Mouse (Mus musculus) neural tube, embryonic 13.5 days (tissue): Measurements from ENCODE around the gene Zfand3. TPM values are rescaled to one million over a fixed set of nuclear protein-coding genes. Genes with fewer than 3 reads are reported as not detected.
A peak's percentile ranks its signal among the peaks of the same experiment; 100 is the strongest.

Source experiments
- ATAC-seq: fragments of 200-750 bp; cut with Nextera tagmentation; 2 replicates; pipeline ENCODE4 v1.8.0; 2017; ENCODE audit warnings: low read depth, mild to moderate bottlenecking, moderate TSS enrichment, moderate library complexity
- H3K27ac ChIP-seq: fragments of 300-500 bp; sonication (generic); replicated peaks from 2 replicates; pipeline ENCODE4 v1.5.1; 2015; ENCODE audit warnings: moderate library complexity, mild to moderate bottlenecking, inconsistent platforms
- H3K27me3 ChIP-seq: fragments of 300-500 bp; sonication (generic); 2 replicates; pipeline ENCODE4 v1.6.1; 2015; ENCODE audit warnings: mild to moderate bottlenecking, inconsistent platforms
- H3K36me3 ChIP-seq: fragments of 300-500 bp; sonication (generic); 2 replicates; pipeline ENCODE4 v1.6.1; 2015; ENCODE audit warnings: mild to moderate bottlenecking, inconsistent platforms
- H3K4me1 ChIP-seq: fragments of 300-500 bp; sonication (generic); replicated peaks from 2 replicates; pipeline ENCODE4 v1.6.1; 2015; ENCODE audit warnings: inconsistent platforms
- H3K4me2 ChIP-seq: fragments of 300-500 bp; sonication (generic); 2 replicates; pipeline ENCODE4 v1.6.1; 2015; ENCODE audit warnings: inconsistent platforms, mild to moderate bottlenecking, moderate library complexity
- H3K4me3 ChIP-seq: fragments of 300-500 bp; sonication (generic); 2 replicates; pipeline ENCODE4 v1.5.1; 2015; ENCODE audit warnings: mild to moderate bottlenecking, inconsistent platforms
- H3K9ac ChIP-seq: fragments of 300-500 bp; sonication (generic); 2 replicates; pipeline ENCODE4 v1.6.1; 2015; ENCODE audit warnings: moderate library complexity, mild to moderate bottlenecking, inconsistent platforms
- H3K9me3 ChIP-seq: fragments of 300-500 bp; sonication (generic); 2 replicates; pipeline ENCODE4 v1.6.1; 2016; ENCODE audit warnings: inconsistent platforms
- WGBS: fragments of 180-500 bp; shearing (Covaris S2); methylation state at CpG from one replicate; pipeline ENCODE4 v1.1.7; 2015; 5-methylcytosine and 5-hydroxymethylcytosine counted together
- polyA plus RNA-seq: library from polyadenylated mRNA; unstranded; fragments of >200 nt; fragmentation: Nextera tagmentation; extraction: Ambion mirVana; gene quantifications from 2 replicates; pipeline ENCODE4 v1.2.1, GENCODE M21; 2015

Zfand3 gene
- polyA plus RNA-seq, 1 experiment from 2014 or later, result 79.3 TPM

DNA sequence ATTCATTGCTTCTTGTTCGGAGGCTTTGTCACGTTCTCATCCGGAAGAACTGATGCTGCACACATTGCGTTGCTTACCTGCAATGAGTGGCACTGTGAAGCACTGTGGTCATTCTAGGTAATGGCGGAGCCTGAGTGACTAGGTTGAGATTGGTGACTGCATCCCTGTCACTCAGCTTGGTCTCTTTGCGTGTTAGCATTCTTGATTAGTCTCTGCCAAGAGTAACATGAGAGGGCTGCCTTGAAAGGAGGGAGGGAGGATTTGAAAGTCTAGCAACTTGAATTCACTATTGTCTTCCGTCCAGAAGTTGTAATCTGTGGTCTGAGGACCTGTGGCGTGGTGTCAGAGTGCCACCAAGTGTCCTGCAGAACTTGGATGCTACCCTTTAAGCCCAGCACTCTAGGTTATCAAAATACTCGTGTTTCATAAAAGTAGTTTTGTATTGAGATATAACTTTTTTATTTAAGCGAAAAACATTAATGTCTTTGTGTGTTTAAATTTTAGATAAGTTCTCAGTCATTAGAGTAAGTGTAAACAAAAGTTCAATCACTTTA lies 141.1 kb downstream of the Zfand3 start:
- Histone ChIP-seq H3K27me3 (no peaks in the 10 kb centered on the region), H3K9ac (no peak overlapping the region), H3K27ac (no peak overlapping the region), H3K36me3 (peaks cover 3% of the 10 kb centered on the region; the same call in 1 of the 2 replicates), H3K4me2 (no peak overlapping the region), H3K4me1 (peaks cover 61% of the 10 kb centered on the region), H3K4me3 (no peak overlapping the region), H3K9me3 (no peaks in the 10 kb centered on the region)
- ATAC-seq, result no peak
- 79% methylated on average over 10 of the region's 10 CpGs for WGBS

DNA sequence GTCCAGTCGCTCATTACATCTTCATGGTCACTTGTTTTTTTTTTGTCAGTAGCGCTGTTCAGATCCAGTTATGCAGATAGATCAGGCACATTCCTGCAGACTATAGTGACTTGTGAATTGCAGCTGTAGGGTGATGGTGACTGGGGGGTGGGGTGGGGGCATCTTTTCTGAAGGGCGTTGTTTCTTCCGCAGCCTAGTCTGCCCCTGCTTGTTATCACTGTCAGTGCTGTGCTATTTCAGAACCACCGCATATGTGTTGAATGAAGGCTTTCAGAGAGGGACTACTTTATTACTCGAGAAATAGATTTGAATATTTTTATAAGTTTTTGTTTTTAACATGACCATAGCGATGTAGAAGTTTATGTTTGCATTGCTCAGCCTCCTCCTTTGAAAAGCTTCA lies 142.0 kb downstream of the Zfand3 start:
- no peaks in the 10 kb centered on the region for H3K9me3 ChIP-seq
- no peak overlapping the region for H3K4me2 ChIP-seq
- H3K27me3 ChIP-seq, result no peaks in the 10 kb centered on the region
- H3K4me3 ChIP-seq, result no peak overlapping the region
- H3K36me3 ChIP-seq, result peaks cover 3% of the 10 kb centered on the region; the same call in 1 of the 2 replicates
- WGBS, result 86% methylated on average over 7 of the region's 7 CpGs
- no peak for ATAC-seq
- H3K9ac ChIP-seq, result no peak overlapping the region
- no peak overlapping the region for H3K27ac ChIP-seq
- peaks cover 65% of the 10 kb centered on the region for H3K4me1 ChIP-seq

DNA sequence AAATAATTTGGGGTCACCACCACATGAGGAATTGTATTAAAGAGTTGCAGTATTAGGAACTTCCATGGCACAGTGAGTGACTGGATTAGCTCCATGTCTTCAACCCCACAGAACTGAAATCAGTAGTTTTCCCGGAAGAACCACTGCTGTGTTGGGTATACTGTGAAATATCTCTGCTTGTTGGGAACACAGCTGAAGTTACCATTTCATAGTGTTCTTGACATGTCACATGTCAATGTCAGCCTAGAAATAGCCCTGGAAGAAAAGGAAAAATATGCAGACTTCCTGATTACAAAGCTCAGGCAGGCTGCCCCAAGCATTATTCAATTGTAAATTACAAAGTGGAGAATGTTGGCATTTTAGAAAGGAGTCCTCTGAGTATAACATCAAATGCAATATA lies 143.4 kb downstream of the Zfand3 start:
- H3K4me1 ChIP-seq, result peaks cover 65% of the 10 kb centered on the region
- peaks cover 3% of the 10 kb centered on the region; the same call in 1 of the 2 replicates for H3K36me3 ChIP-seq
- H3K9me3 ChIP-seq, result no peaks in the 10 kb centered on the region
- H3K9ac ChIP-seq, result no peak overlapping the region
- no peak overlapping the region for H3K27ac ChIP-seq
- no peak overlapping the region for H3K4me3 ChIP-seq
- no peak for ATAC-seq
- H3K4me2 ChIP-seq, result no peak overlapping the region
- H3K27me3 ChIP-seq, result no peaks in the 10 kb centered on the region
- 75% methylated on average over 1 of the region's 1 CpGs for WGBS

GRCm38 (mm10) chr17:30148320-30148719 lies 143.8 kb downstream of the Zfand3 start:
- Histone ChIP-seq H3K9me3 (no peaks in the 10 kb centered on the region), H3K4me1 (peaks cover 65% of the 10 kb centered on the region), H3K27me3 (no peaks in the 10 kb centered on the region), H3K27ac (no peak overlapping the region; the same call in 1 of the 2 replicates), H3K4me3 (no peak overlapping the region), H3K36me3 (peaks cover 3% of the 10 kb centered on the region; the same call in 1 of the 2 replicates), H3K4me2 (no peak overlapping the region), H3K9ac (no peak overlapping the region)
- WGBS, result 70% methylated on average over 6 of the region's 6 CpGs
- no peak for ATAC-seq

DNA sequence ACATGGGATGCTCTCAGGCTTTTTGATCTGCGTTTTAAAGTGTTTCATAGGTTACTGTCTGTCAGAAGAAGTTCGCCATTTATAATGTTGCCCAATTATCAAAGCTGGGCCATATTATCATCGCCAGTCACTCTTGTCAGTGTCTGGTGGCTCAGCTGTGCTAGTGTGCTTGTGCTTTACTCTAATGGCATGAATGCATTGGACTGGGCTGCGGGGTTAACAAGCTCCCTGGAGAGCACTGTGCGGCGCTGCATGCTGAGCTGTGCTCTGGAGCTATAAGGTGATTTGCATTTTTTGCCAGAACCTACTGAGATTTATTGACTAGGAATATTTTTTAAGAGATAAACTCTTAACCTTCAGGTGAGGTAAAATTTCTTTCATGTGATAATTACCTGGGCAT lies 145.4 kb downstream of the Zfand3 start:
- Histone ChIP-seq H3K4me2 (no peak overlapping the region), H3K9ac (no peak overlapping the region), H3K27ac (0 out of 2 replicates have a peak overlapping the region, but pooled peaks have one; percentile 54), H3K4me1 (peaks cover 68% of the 10 kb centered on the region), H3K4me3 (no peak overlapping the region), H3K27me3 (no peaks in the 10 kb centered on the region), H3K9me3 (no peaks in the 10 kb centered on the region), H3K36me3 (no peaks in the 10 kb centered on the region)
- 0 out of 2 replicates have a peak, but pooled peaks have one; percentile 56 for ATAC-seq
- 41% methylated on average over 6 of the region's 6 CpGs for WGBS

DNA sequence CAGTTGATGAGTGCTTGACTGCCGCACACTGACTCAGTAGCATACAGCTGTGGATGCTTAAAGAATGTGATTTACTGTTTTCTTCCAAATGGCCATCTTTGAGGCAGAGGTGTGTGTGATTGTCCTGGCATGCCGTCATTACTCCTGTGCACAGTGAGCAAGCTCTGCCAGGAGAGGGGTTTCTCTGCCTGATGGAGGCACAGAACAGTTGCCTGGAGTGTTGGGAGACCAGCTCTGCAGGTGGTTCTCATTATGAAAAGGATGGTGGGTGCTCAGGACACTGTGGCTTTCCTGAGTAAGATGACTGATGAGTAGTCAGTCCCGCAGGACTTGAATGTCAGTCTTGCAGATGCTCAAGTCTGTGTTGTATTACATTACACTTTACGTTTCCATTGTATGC lies 149.6 kb downstream of the Zfand3 start:
- H3K27me3 ChIP-seq, result no peaks in the 10 kb centered on the region
- 55% methylated on average over 4 of the region's 4 CpGs for WGBS
- H3K4me1 ChIP-seq, result peaks cover 69% of the 10 kb centered on the region
- no peaks in the 10 kb centered on the region for H3K36me3 ChIP-seq
- no peaks in the 10 kb centered on the region for H3K9me3 ChIP-seq
- H3K27ac ChIP-seq, result no peak overlapping the region
- ATAC-seq, result no peak
- no peak overlapping the region for H3K4me2 ChIP-seq
- no peak overlapping the region for H3K9ac ChIP-seq
- H3K4me3 ChIP-seq, result no peak overlapping the region

GRCm38 (mm10) chr17:30154861-30155260 lies 150.3 kb downstream of the Zfand3 start:
- Histone ChIP-seq H3K4me2 (no peak overlapping the region), H3K9ac (0 out of 2 replicates have a peak overlapping the region, but pooled peaks have one; percentile 22), H3K4me1 (peaks cover 69% of the 10 kb centered on the region), H3K27me3 (no peaks in the 10 kb centered on the region), H3K4me3 (no peak overlapping the region), H3K9me3 (no peaks in the 10 kb centered on the region), H3K27ac (0 out of 2 replicates have a peak overlapping the region, but pooled peaks have one; percentile 56), H3K36me3 (no peaks in the 10 kb centered on the region)
- no peak for ATAC-seq
- 65% methylated on average over 1 of the region's 1 CpGs for WGBS

GRCm38 (mm10) chr17:30155411-30155925 lies 150.9 kb downstream of the Zfand3 start:
- H3K9me3 ChIP-seq, result no peaks in the 10 kb centered on the region
- peaks cover 69% of the 10 kb centered on the region for H3K4me1 ChIP-seq
- no peaks in the 10 kb centered on the region for H3K36me3 ChIP-seq
- H3K27me3 ChIP-seq, result no peaks in the 10 kb centered on the region
- H3K4me2 ChIP-seq, result no peak overlapping the region
- peak overlapping the region; percentile 56 for H3K27ac ChIP-seq
- 0 out of 2 replicates have a peak overlapping the region, but pooled peaks have one; percentile 22 for H3K9ac ChIP-seq
- H3K4me3 ChIP-seq, result no peak overlapping the region
- ATAC-seq, result no peak
- WGBS, result 64% methylated on average over 7 of the region's 7 CpGs

GRCm38 (mm10) chr17:30158419-30159108 lies 154.0 kb downstream of the Zfand3 start:
- no peaks in the 10 kb centered on the region for H3K9me3 ChIP-seq
- WGBS, result 63% methylated on average over 10 of the region's 10 CpGs
- H3K27me3 ChIP-seq, result no peaks in the 10 kb centered on the region
- ATAC-seq, result no peak
- H3K9ac ChIP-seq, result no peak overlapping the region
- H3K36me3 ChIP-seq, result no peaks in the 10 kb centered on the region
- H3K4me3 ChIP-seq, result no peak overlapping the region
- no peak overlapping the region for H3K27ac ChIP-seq
- H3K4me2 ChIP-seq, result no peak overlapping the region
- peaks cover 80% of the 10 kb centered on the region for H3K4me1 ChIP-seq

DNA sequence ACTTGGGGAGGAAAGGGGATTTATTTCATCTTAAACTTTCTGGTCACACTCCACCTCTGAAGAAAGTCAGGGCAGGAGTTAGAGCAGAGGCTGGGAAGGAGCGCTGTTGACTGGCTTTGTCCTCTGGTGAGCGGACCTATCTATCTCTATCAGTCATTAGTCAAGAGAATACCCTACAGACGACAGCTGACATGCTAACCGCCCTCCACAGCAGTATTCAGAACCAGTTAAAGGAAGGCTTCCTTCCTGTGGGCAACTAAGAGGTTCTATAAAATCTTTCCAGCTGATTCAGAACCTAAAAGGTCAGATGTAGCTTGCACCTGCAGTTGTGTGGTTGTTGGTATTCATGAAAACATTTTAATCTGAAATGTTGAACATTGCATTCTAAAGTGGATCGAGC lies 154.8 kb downstream of the Zfand3 start:
- no peak overlapping the region for H3K27ac ChIP-seq
- H3K9me3 ChIP-seq, result no peaks in the 10 kb centered on the region
- no peak overlapping the region for H3K9ac ChIP-seq
- no peaks in the 10 kb centered on the region for H3K27me3 ChIP-seq
- ATAC-seq, result no peak
- WGBS, result 35% methylated on average over 5 of the region's 5 CpGs
- no peak overlapping the region for H3K4me3 ChIP-seq
- peaks cover 77% of the 10 kb centered on the region for H3K4me1 ChIP-seq
- no peak overlapping the region for H3K4me2 ChIP-seq
- H3K36me3 ChIP-seq, result no peaks in the 10 kb centered on the region

DNA sequence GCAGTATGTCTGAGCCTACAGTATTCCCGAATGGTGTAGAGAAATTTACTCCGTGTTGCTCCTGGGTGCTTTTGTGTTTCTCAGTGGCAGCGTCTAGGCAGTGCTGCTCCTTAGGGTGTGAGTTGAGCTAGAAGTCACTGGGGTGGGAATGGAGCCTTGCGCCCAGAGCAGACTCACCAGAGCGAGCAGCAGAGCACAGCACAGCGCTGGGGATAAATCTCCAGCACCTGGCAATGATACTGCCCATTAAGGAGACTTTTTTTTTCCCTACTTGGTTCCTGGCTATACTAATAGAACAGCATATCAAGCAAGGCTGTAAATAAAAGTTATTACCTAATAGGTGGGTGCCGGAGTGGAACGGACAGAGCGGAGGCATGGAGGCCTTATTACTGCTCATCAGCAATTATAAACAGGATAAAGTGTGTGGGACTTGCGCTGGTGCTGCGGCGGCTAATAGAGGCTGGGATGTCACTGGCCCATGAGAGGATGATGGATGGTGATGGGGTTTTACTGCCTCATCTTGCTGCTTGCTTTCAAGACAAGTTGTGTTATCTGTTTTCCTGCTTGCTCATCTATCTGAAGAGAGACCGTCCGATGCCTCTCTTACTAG lies 156.4 kb downstream of the Zfand3 start:
- Histone ChIP-seq H3K27me3 (no peaks in the 10 kb centered on the region), H3K9ac (no peak overlapping the region), H3K4me2 (no peak overlapping the region), H3K9me3 (no peaks in the 10 kb centered on the region), H3K4me3 (no peak overlapping the region), H3K36me3 (no peaks in the 10 kb centered on the region), H3K4me1 (peaks cover 66% of the 10 kb centered on the region), H3K27ac (peak overlapping the region; percentile 79)
- WGBS, result 47% methylated on average over 14 of the region's 14 CpGs
- ATAC-seq, result peak; percentile 74

DNA sequence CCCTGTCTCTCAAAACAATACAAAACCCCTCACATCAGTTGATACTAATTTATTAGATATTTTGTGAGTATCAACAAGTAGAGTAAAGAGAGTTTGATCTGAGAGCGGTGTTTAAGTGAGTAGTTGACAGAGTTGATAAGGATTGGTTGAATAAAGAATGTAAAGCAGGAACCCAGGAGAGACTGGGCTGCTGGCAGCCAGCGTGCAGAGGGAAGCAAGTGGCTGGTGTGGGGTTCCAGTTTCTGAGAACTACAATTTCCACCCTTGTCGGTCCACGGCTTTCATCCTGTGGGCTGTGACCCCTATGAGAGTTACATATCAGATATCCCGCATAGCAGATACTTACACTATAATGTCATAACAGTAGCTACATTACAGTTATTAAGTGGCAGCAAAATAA lies 158.4 kb downstream of the Zfand3 start:
- H3K27me3 ChIP-seq, result no peaks in the 10 kb centered on the region
- no peak overlapping the region for H3K4me3 ChIP-seq
- no peak overlapping the region for H3K27ac ChIP-seq
- 91% methylated on average over 5 of the region's 5 CpGs for WGBS
- no peak for ATAC-seq
- H3K4me2 ChIP-seq, result no peak overlapping the region
- H3K9ac ChIP-seq, result no peak overlapping the region
- H3K4me1 ChIP-seq, result peaks cover 46% of the 10 kb centered on the region
- no peaks in the 10 kb centered on the region for H3K9me3 ChIP-seq
- no peaks in the 10 kb centered on the region for H3K36me3 ChIP-seq
